Mouse (Mus musculus) ES-E14 (cell line): ENCODE measurements at regions not wholly inside any gene's neighbourhood (a gene's known extent, or its start where the extent isn't known, plus 50 kb on each side); places are given as distances from the start of the nearest gene placed in this dataset.

Source experiments
- DNase-seq: peaks from one replicate; pipeline ENCODE4 v3.0.0-alpha.2; 2013; ENCODE audit warnings: low read depth, low spot score
- H3K27ac ChIP-seq: 2 replicates; pipeline ENCODE4 v1.5.1; 2012; ENCODE audit warnings: low read depth, mild to moderate bottlenecking, low read length, moderate library complexity, mixed read lengths; ENCODE audit not compliant: poor library complexity, insufficient read depth, severe bottlenecking
- H3K36me3 ChIP-seq: 2 replicates; pipeline ENCODE4 v1.6.1; 2012; ENCODE audit warnings: mild to moderate bottlenecking, low read length, moderate library complexity, mixed read lengths; ENCODE audit not compliant: control insufficient read depth, poor library complexity, insufficient read depth, severe bottlenecking
- H3K4me1 ChIP-seq, 2 experiments: fragments of 150-350 bp in 1 of 2; sonication (generic) in 1 of 2; 2 replicates each; pipeline ENCODE4 v1.6.1; 2012; ENCODE audit warnings: low read length in 2 of 2, mild to moderate bottlenecking in 1 of 2, mixed read lengths in 1 of 2; ENCODE audit not compliant: control insufficient read depth in 2 of 2, insufficient read depth in 2 of 2, poor library complexity in 1 of 2
- H3K4me3 ChIP-seq, 2 experiments: fragments of 150-350 bp in 1 of 2; sonication (generic) in 1 of 2; 2 replicates each; pipeline ENCODE4 v1.5.1; 2012; ENCODE audit warnings: low read length in 2 of 2, low read depth in 1 of 2, mild to moderate bottlenecking in 1 of 2, mixed read lengths in 1 of 2; ENCODE audit not compliant: insufficient read depth in 1 of 2, poor library complexity in 1 of 2, severe bottlenecking in 1 of 2
- H3K9ac ChIP-seq: 2 replicates; pipeline ENCODE4 v1.6.1; 2012; ENCODE audit warnings: low read depth, mild to moderate bottlenecking, low read length, mixed read lengths; ENCODE audit not compliant: poor library complexity, insufficient read depth, severe bottlenecking
- H3K9me3 ChIP-seq: fragments of 150-350 bp; sonication (generic); 2 replicates; pipeline ENCODE4 v1.6.1; 2012; ENCODE audit warnings: low read depth, mild to moderate bottlenecking, low read length; ENCODE audit not compliant: control insufficient read depth, insufficient read depth
- CHD2 ChIP-seq: IDR thresholded peaks from 2 replicates; pipeline ENCODE4 v1.6.1; 2014; ENCODE audit warnings: mild to moderate bottlenecking, low read depth, low read length, inconsistent platforms
- HCFC1 ChIP-seq: IDR thresholded peaks from 2 replicates; pipeline ENCODE4 v1.6.1; 2012; ENCODE audit warnings: low read length, inconsistent platforms, borderline replicate concordance; ENCODE audit not compliant: insufficient read depth
- MAFK ChIP-seq: IDR thresholded peaks from 2 replicates; pipeline ENCODE4 v1.6.1; 2014; ENCODE audit warnings: mild to moderate bottlenecking, low read depth, low read length, inconsistent platforms; ENCODE audit not compliant: insufficient read depth
- ZC3H11A ChIP-seq: IDR thresholded peaks from 2 replicates; pipeline ENCODE4 v1.6.1; 2012; ENCODE audit warnings: low read depth, mild to moderate bottlenecking, inconsistent platforms, low read length, borderline replicate concordance
- ZNF384 ChIP-seq: IDR thresholded peaks from 2 replicates; pipeline ENCODE4 v1.6.1; 2012; ENCODE audit warnings: low read depth, low read length, inconsistent platforms
- in situ Hi-C, 2 experiments: fragments of 600-800 bp; cut with MboI; formaldehyde crosslinking; loops; one replicate each; pipeline ENCODE4 v1.15.1; 2025; ENCODE audit warnings: low sequenced_read_pairs in 2 of 2, inconsistent platforms in 1 of 2; ENCODE audit not compliant: unreplicated experiment in 2 of 2

DNA sequence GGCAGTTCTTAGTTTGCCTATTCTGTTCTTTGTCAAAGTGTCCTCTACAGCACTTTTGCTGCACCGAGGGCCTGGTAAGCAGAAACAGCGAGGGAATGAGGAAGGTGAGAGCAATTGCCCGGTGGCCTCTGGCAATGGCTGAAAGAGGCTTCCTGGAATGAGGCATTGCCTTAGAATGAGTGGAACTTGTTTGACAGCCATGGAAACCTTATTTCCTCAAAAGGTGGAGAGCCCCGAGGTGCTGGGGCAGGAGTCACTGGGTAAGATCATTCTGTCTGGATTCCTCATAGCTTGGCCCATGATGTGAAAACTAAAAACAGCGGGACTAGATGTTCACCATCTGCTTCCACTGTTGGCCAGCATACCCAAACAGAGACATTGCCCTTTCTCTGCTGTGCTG is 223.8 kb upstream of the Npvf start:
- DNase-seq: no peak
- Histone ChIP-seq H3K36me3 (no peaks in the 10 kb centered on the region), H3K9ac (no peak overlapping the region), H3K4me3 (no peak overlapping the region), H3K4me1 (no peaks in the 10 kb centered on the region), H3K27ac (no peak overlapping the region), H3K9me3 (no peaks in the 10 kb centered on the region)
- no peak for TF ChIP-seq MAFK
- no peak for TF ChIP-seq ZC3H11A
- TF ChIP-seq CHD2: no peak
- TF ChIP-seq HCFC1: no peak
- TF ChIP-seq ZNF384: no peak
- in situ Hi-C loops: no loop called here

DNA sequence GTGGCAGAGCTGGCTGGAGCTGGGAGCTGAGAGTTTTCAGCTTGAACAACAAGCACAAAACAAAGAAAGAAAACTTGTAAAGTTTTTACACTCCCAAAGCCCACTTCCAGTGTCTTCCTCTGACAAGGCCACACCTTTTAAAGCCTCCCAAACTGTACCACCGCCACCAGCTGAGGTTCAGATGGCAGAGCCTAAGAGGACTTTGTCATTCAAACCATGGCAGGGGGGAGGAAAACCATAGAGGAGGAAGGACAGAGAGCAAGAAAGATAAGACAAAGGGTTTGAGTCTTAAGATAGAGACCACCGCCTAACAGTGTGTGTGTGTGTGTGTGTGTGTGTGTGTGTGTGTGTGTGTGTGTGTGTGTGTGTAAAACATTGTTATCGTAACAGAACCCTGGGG is 228.1 kb upstream of the Npvf start:
- no peaks in the 10 kb centered on the region for H3K4me1 ChIP-seq
- no peak overlapping the region for H3K27ac ChIP-seq
- H3K9ac ChIP-seq: no peak overlapping the region
- no peak overlapping the region for H3K4me3 ChIP-seq
- TF ChIP-seq ZNF384 (no peak), CHD2 (no peak), ZC3H11A (no peak), HCFC1 (no peak), MAFK (no peak)
- in situ Hi-C loops: no loop called here
- DNase-seq: no peak
- no peaks in the 10 kb centered on the region for H3K9me3 ChIP-seq
- no peaks in the 10 kb centered on the region for H3K36me3 ChIP-seq

DNA sequence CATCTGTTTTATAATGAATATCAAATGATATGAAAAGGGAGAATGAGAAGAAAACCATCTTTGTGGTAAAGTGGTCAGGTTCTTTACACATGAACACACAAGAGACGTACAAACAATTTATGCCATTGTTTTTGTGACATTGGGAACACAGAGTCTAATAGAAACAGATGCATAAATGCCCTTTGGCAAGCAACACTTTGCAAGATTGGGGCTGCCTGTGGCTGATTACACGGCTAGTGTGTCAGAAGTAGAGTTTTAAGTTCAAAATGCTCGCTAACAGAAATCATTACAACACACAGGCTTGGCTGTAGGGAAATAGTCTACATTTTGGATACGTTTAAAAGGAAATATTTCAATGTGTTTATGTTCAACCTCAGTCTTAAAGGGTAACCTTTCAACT is 228.5 kb upstream of the Npvf start:
- Histone ChIP-seq H3K36me3 (no peaks in the 10 kb centered on the region), H3K4me3 (no peak overlapping the region), H3K9ac (no peak overlapping the region), H3K4me1 (no peaks in the 10 kb centered on the region), H3K9me3 (no peaks in the 10 kb centered on the region), H3K27ac (no peak overlapping the region)
- TF ChIP-seq CHD2: no peak
- TF ChIP-seq HCFC1: no peak
- TF ChIP-seq MAFK: no peak
- no peak for TF ChIP-seq ZNF384
- TF ChIP-seq ZC3H11A: no peak
- no peak for DNase-seq
- in situ Hi-C loops: no loop called here

DNA sequence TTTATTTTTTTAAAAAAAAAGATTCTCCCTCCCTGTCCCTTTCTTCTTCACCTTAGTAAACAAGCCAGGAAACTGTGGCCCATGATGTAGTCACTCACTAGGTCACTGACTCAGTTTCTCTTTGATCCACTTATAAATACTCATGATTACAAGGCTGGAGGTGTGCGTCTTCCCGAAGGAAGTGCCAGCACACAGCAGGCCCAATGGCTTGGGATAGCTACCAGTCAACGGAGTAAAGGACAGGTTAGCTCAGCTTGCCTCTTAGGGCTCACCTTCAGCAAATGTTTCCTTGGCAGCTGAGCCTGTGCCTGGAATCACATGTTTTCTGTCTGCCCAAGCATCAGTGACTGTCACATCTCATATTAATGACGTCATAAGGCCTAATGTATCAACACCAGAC is 230.8 kb upstream of the Npvf start:
- no peaks in the 10 kb centered on the region for H3K9me3 ChIP-seq
- H3K36me3 ChIP-seq: no peaks in the 10 kb centered on the region
- in situ Hi-C loops: no loop called here
- no peak overlapping the region for H3K4me3 ChIP-seq
- no peak overlapping the region for H3K27ac ChIP-seq
- no peak overlapping the region for H3K9ac ChIP-seq
- DNase-seq: no peak
- H3K4me1 ChIP-seq: no peaks in the 10 kb centered on the region
- no peak for TF ChIP-seq ZNF384

DNA sequence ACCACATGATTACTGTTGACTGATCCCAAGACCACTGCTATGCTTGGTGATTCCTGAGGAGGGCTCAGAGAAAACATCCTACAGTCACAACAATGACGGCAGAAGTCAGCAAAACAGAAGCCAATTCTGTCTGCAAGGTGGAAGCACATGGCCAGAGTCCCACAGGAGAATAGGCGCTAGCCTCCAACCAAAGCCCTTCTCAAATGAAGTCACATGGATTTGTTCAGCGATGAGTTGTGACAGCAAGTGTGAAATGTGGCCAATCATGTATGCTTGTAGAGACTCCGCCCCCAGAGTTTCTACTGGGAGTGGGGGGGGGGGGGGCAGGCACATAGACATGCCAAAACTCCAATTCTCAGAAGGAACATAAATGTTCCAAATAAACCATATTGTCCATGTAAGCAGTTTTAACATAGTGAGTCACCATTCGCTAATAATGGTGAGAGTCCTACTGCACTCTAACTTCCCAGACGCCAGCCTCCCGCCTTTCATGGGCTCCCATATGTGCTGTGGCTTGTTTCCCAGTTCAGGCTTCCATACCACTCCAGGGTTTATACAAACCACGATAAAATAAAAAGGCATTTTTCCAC is 231.6 kb upstream of the Npvf start:
- TF ChIP-seq ZC3H11A (no peak), MAFK (no peak), HCFC1 (no peak), ZNF384 (no peak), CHD2 (no peak)
- Histone ChIP-seq H3K9ac (no peak overlapping the region), H3K9me3 (no peaks in the 10 kb centered on the region), H3K27ac (no peak overlapping the region), H3K4me1 (no peaks in the 10 kb centered on the region), H3K36me3 (no peaks in the 10 kb centered on the region), H3K4me3 (no peak overlapping the region)
- no peak for DNase-seq
- in situ Hi-C loops: no loop called here
